ENCODE assay signal across 11 mouse cellular contexts in genomic region chr6:146136244-146136643, GRCm38 (mm10).
DNase-seq lines count a peak whose midpoint lies in the region; ATAC-seq and TF ChIP-seq lines count a peak whose summit lies in the region.
"Had no signal": no experiment of that assay in that cellular context is flagged by ENCODE, and none has a peak within 500 bp of the region (broad histone marks: within the 10 kb centered on the region; RNA-seq: fewer than 3 reads in every experiment).

No protein-coding gene starts in this region.

- H3K27me3 ChIP-seq in hindbrain, embryonic 13.5 days: no peaks in the 10 kb centered on the region
- no peaks in the 10 kb centered on the region for H3K27me3 ChIP-seq in midbrain, embryonic 15.5 days (replicated peaks)

- H3K9ac ChIP-seq in hindbrain, embryonic 13.5 days: 0 out of 2 replicates have a peak overlapping the region, but pooled peaks have one; percentile 5
- H3K9ac ChIP-seq in midbrain, embryonic 15.5 days: no peak overlapping the region

- TF ChIP-seq CTCF in cortical plate, adult 2 months (IDR thresholded peaks at IDR 0.05; ENCODE audit: extremely low read depth, insufficient read depth, low read length): no peak

- 28% methylated on average over 7 of the region's 7 CpGs for WGBS in hindbrain, embryonic 13.5 days
- 20% methylated on average over 7 of the region's 7 CpGs for WGBS in midbrain, embryonic 15.5 days

- DNase-seq in brain, adult 2 months (ENCODE audit: low read depth, low spot score): peak; percentile 21
- no peak for DNase-seq in left cerebral cortex, adult 11 months (ENCODE audit: low spot score)
- DNase-seq in spleen, adult 18-20 months: no peak
- no peak for DNase-seq in cerebellum, postnatal 14 days
- DNase-seq: cerebellum, adult 8-10 months; heart, postnatal 10 days; kidney, postnatal 36 days had no signal

- no peak for TF ChIP-seq POLR2A in cortical plate, adult 2 months (IDR thresholded peaks at IDR 0.05; ENCODE audit: extremely low read depth, insufficient read depth, low read length)

- H3K36me3 ChIP-seq in hindbrain, embryonic 13.5 days: no peaks in the 10 kb centered on the region
- H3K36me3 ChIP-seq in midbrain, embryonic 15.5 days (replicated peaks): no peaks in the 10 kb centered on the region

- peak overlapping the region; percentile 18 for H3K4me2 ChIP-seq in hindbrain, embryonic 13.5 days
- H3K4me2 ChIP-seq in midbrain, embryonic 15.5 days: no peak overlapping the region

- ATAC-seq in hindbrain, embryonic 13.5 days (ENCODE audit: low FRiP score): peak; percentile 72
- ATAC-seq in midbrain, embryonic 15.5 days (replicated peaks): peak; percentile 64
- ATAC-seq: intestine, embryonic 16.5 days had no signal

- no peaks in the 10 kb centered on the region for H3K9me3 ChIP-seq in hindbrain, embryonic 13.5 days
- H3K9me3 ChIP-seq in midbrain, embryonic 15.5 days: no peaks in the 10 kb centered on the region

- peaks cover 4% of the 10 kb centered on the region for H3K4me1 ChIP-seq in cortical plate, adult 2 months (ENCODE audit: control insufficient read depth, insufficient read depth, low read length)
- H3K4me1 ChIP-seq in hindbrain, embryonic 13.5 days (replicated peaks): peaks cover 37% of the 10 kb centered on the region
- H3K4me1 ChIP-seq in midbrain, embryonic 15.5 days: peaks cover 11% of the 10 kb centered on the region

- no peak overlapping the region for H3K4me3 ChIP-seq in cortical plate, adult 2 months (ENCODE audit: insufficient read depth, low read length)
- H3K4me3 ChIP-seq in hindbrain, embryonic 13.5 days: no peak overlapping the region
- H3K4me3 ChIP-seq in midbrain, embryonic 15.5 days: no peak overlapping the region

- H3K27ac ChIP-seq in cortical plate, adult 2 months (ENCODE audit: insufficient read depth, low read length): peak overlapping the region; percentile 76; the same call in 1 of the 2 replicates
- H3K27ac ChIP-seq in hindbrain, embryonic 13.5 days: peak overlapping the region; percentile 75
- peak overlapping the region; percentile 54; the same call in 1 of the 2 replicates for H3K27ac ChIP-seq in midbrain, embryonic 15.5 days
